Mouse (Mus musculus): ENCODE results near the gene Ubl3.

DNA sequence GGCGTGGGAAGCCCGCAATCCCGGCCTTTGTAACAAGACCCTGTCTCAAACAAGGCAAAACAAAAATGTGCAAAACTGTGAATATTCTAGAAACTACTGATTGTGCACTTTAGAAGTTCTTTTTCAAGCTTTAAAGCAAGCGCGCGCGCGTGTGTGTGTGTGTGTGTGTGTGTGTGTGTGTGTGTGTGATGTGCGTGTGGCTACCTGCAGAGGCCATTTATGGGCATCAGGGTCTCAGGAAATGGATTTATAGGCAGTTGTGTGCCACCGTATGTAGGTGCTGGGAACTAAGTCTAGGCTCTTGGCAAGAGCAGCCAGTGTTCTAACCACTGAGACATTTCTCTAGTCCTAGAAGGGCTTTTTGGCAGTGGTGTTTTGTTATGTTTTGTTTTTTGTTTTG lies 2.6 kb upstream of the Ubl3 start:
- TF ChIP-seq CTCF (IDR thresholded peaks at IDR 0.05; ENCODE audit: low read depth, low read length), result no peak
- TF ChIP-seq POLR2A (IDR thresholded peaks at IDR 0.05; ENCODE audit: extremely low read depth, insufficient read depth, low read length), result no peak
